8 mouse cellular contexts compared by ENCODE assay signal in genomic region chr8:84815547-84815946, GRCm38 (mm10). TPM values are rescaled to one million over a fixed set of nuclear protein-coding genes. Genes with fewer than 3 reads are reported as not detected.
A peak's percentile ranks its signal among the peaks of the same experiment; 100 is the strongest.
DNase-seq lines count a peak whose midpoint lies in the region; ATAC-seq and TF ChIP-seq lines count a peak whose summit lies in the region.

No protein-coding gene starts in this region.

- ATAC-seq in erythroblast, adult 5-6 weeks (replicated peaks; ENCODE audit: low FRiP score, poor library complexity, severe bottlenecking), result peak; percentile 87
- ATAC-seq in heart, embryonic 12.5 days (ENCODE audit: insufficient number of reproducible peaks, low FRiP score), result peak; percentile 58; the same call in 1 of the 2 replicates
- peak; percentile 69 for ATAC-seq in kidney, postnatal 0 days (replicated peaks; ENCODE audit: low FRiP score, low read depth)
- ATAC-seq in monocyte, adult 5-6 weeks (replicated peaks; ENCODE audit: insufficient number of reproducible peaks, low FRiP score, low TSS enrichment, poor library complexity, severe bottlenecking), result peak; percentile 87

- peak; percentile 86 for DNase-seq in CD4-positive helper T cell, adult 2 months (ENCODE audit: low read depth, low spot score)
- DNase-seq in brain, adult 2 months (ENCODE audit: low read depth, low spot score), result peak; percentile 95
- DNase-seq in kidney, postnatal 0 days (ENCODE audit: low spot score), result peak; percentile 90
- DNase-seq in liver, adult 2 months (ENCODE audit: extremely low read depth, low read depth, low spot score), result peak; percentile 55
- peak; percentile 94 to 98 for DNase-seq in spleen, postnatal 14 days (ENCODE audit: low spot score in 2 of 2)

- H3K9ac ChIP-seq in heart, embryonic 12.5 days, result no peak overlapping the region
- H3K9ac ChIP-seq in kidney, postnatal 0 days (ENCODE audit: low read depth, low read length), result no peak overlapping the region
- H3K9ac ChIP-seq in liver, adult 2 months (ENCODE audit: low read depth, low read length), result no peak overlapping the region

- no peaks in the 10 kb centered on the region for H3K9me3 ChIP-seq in heart, embryonic 12.5 days (replicated peaks)
- H3K9me3 ChIP-seq in kidney, postnatal 0 days (replicated peaks; ENCODE audit: low read length), result no peaks in the 10 kb centered on the region

- peaks cover 23% of the 10 kb centered on the region for H3K4me1 ChIP-seq in heart, embryonic 12.5 days (replicated peaks)
- H3K4me1 ChIP-seq in kidney, postnatal 0 days (replicated peaks; ENCODE audit: insufficient read depth, low read length), result no peaks in the 10 kb centered on the region
- peaks cover 2% of the 10 kb centered on the region; the same call in 1 of the 2 replicates for H3K4me1 ChIP-seq in liver, adult 2 months (ENCODE audit: control insufficient read depth, insufficient read depth, low read length)

- peaks cover 28% of the 10 kb centered on the region for H3K27me3 ChIP-seq in heart, embryonic 12.5 days (replicated peaks)
- no peaks in the 10 kb centered on the region for H3K27me3 ChIP-seq in kidney, postnatal 0 days (ENCODE audit: insufficient read depth, low read length)
- H3K27me3 ChIP-seq in liver, adult 2 months (ENCODE audit: control insufficient read depth, insufficient read depth, low read length), result no peaks in the 10 kb centered on the region

- H3K27ac ChIP-seq in heart, embryonic 12.5 days (ENCODE audit: poor library complexity, severe bottlenecking), result no peak overlapping the region
- no peak overlapping the region for H3K27ac ChIP-seq in kidney, postnatal 0 days
- no peak overlapping the region for H3K27ac ChIP-seq in liver, adult 2 months (replicated peaks; ENCODE audit: insufficient read depth, low read depth, low read length)

- no peak for TF ChIP-seq POLR2A in liver, adult 2 months (IDR thresholded peaks at IDR 0.05; ENCODE audit: extremely low read depth, insufficient read depth, low read length)

- H3K79me2 ChIP-seq in liver, adult 2 months (ENCODE audit: control insufficient read depth, insufficient read depth, low read length), result no peaks in the 10 kb centered on the region

- no peak overlapping the region for H3K4me3 ChIP-seq in heart, embryonic 12.5 days
- no peak overlapping the region for H3K4me3 ChIP-seq in kidney, postnatal 0 days (replicated peaks; ENCODE audit: low read depth, low read length)
- H3K4me3 ChIP-seq in liver, adult 2 months (ENCODE audit: insufficient read depth, low read depth, low read length), result no peak overlapping the region

- H3K36me3 ChIP-seq in heart, embryonic 12.5 days, result no peaks in the 10 kb centered on the region
- H3K36me3 ChIP-seq in kidney, postnatal 0 days (ENCODE audit: insufficient read depth, low read length), result no peaks in the 10 kb centered on the region
- no peaks in the 10 kb centered on the region for H3K36me3 ChIP-seq in liver, adult 2 months (ENCODE audit: control insufficient read depth, insufficient read depth, low read length)

- WGBS in heart, embryonic 12.5 days, result 11% methylated on average over 9 of the region's 9 CpGs
- 8% methylated on average over 9 of the region's 9 CpGs for WGBS in kidney, postnatal 0 days
- WGBS in liver, adult 2 months, result 13% methylated on average over 9 of the region's 9 CpGs

- H3K4me2 ChIP-seq in heart, embryonic 12.5 days, result no peak overlapping the region
- no peak overlapping the region for H3K4me2 ChIP-seq in kidney, postnatal 0 days (ENCODE audit: low read length)

- TF ChIP-seq CTCF in kidney, postnatal 0 days (IDR thresholded peaks at IDR 0.05; ENCODE audit: low read depth), result peak; percentile 97
- TF ChIP-seq CTCF in liver, adult 2 months (IDR thresholded peaks at IDR 0.05; ENCODE audit: low read depth, low read length), result peak; percentile 99

RNA-seq across cellular contexts. Expression of gene Dand5, which starts 7.1 kb away (rescaled TPM):
- total RNA-seq in erythroblast, adult 5-6 weeks (2015; ENCODE audit: low replicate concordance), result 2.3 TPM in 1 of 2 replicates, not detected in the other
- 2.3 and 3.9 TPM in 2 replicates for total RNA-seq in erythroblast, adult 5-6 weeks (2017; ENCODE audit: low replicate concordance)
- polyA plus RNA-seq in heart, embryonic 12.5 days (2016; fragmentation: Nextera tagmentation; extraction: Ambion mirVana), result 4.6 and 6.2 TPM in 2 replicates
- polyA plus RNA-seq in kidney, postnatal 0 days (2015; fragmentation: Nextera tagmentation; extraction: Ambion mirVana), result 7.0 and 7.4 TPM in 2 replicates
- total RNA-seq in liver, adult 2 months (2014; rRNA removed), result 0.94 and 1.8 TPM in 2 replicates
- polyA plus RNA-seq in liver, adult 2 months (2012; rRNA removed), result 2.0 and 2.6 TPM in 2 replicates
- total RNA-seq in monocyte, adult 5-6 weeks (2017), result 3.6 to 4.0 TPM (median 3.8 TPM) in 3 replicates

RNA-seq across cellular contexts. Expression of gene Nfix, which starts 15.4 kb away (rescaled TPM):
- 19.0 and 24.5 TPM in 2 replicates for total RNA-seq in erythroblast, adult 5-6 weeks (2015; ENCODE audit: low replicate concordance)
- total RNA-seq in erythroblast, adult 5-6 weeks (2017; ENCODE audit: low replicate concordance), result 7.9 and 14.1 TPM in 2 replicates
- polyA plus RNA-seq in heart, embryonic 12.5 days (2016; fragmentation: Nextera tagmentation; extraction: Ambion mirVana), result 9.2 and 10.9 TPM in 2 replicates
- 21.1 and 22.3 TPM in 2 replicates for polyA plus RNA-seq in kidney, postnatal 0 days (2015; fragmentation: Nextera tagmentation; extraction: Ambion mirVana)
- total RNA-seq in liver, adult 2 months (2014; rRNA removed), result 20.7 and 27.5 TPM in 2 replicates
- polyA plus RNA-seq in liver, adult 2 months (2012; rRNA removed), result 32.9 and 34.4 TPM in 2 replicates
- total RNA-seq in monocyte, adult 5-6 weeks (2017), result 8.1 to 16.7 TPM (median 9.9 TPM) in 3 replicates

RNA-seq across cellular contexts. Expression of gene Gadd45gip1, which starts 15.8 kb away (rescaled TPM):
- total RNA-seq in erythroblast, adult 5-6 weeks (2015; ENCODE audit: low replicate concordance), result 4.4 and 5.9 TPM in 2 replicates
- total RNA-seq in erythroblast, adult 5-6 weeks (2017; ENCODE audit: low replicate concordance), result 7.4 and 7.7 TPM in 2 replicates
- 50.9 and 52.1 TPM in 2 replicates for polyA plus RNA-seq in heart, embryonic 12.5 days (2016; fragmentation: Nextera tagmentation; extraction: Ambion mirVana)
- 51.0 and 54.3 TPM in 2 replicates for polyA plus RNA-seq in kidney, postnatal 0 days (2015; fragmentation: Nextera tagmentation; extraction: Ambion mirVana)
- 26.7 and 28.1 TPM in 2 replicates for total RNA-seq in liver, adult 2 months (2014; rRNA removed)
- 29.8 and 34.2 TPM in 2 replicates for polyA plus RNA-seq in liver, adult 2 months (2012; rRNA removed)
- total RNA-seq in monocyte, adult 5-6 weeks (2017), result 10.0 to 12.8 TPM (median 11.2 TPM) in 3 replicates

RNA-seq across cellular contexts. Expression of gene Rad23a, which starts 24.9 kb away (rescaled TPM):
- total RNA-seq in erythroblast, adult 5-6 weeks (2015; ENCODE audit: low replicate concordance), result 379 and 406 TPM in 2 replicates
- total RNA-seq in erythroblast, adult 5-6 weeks (2017; ENCODE audit: low replicate concordance), result 572 and 669 TPM in 2 replicates
- polyA plus RNA-seq in heart, embryonic 12.5 days (2016; fragmentation: Nextera tagmentation; extraction: Ambion mirVana), result 129 and 131 TPM in 2 replicates
- polyA plus RNA-seq in kidney, postnatal 0 days (2015; fragmentation: Nextera tagmentation; extraction: Ambion mirVana), result 97.1 and 98.9 TPM in 2 replicates
- total RNA-seq in liver, adult 2 months (2014; rRNA removed), result 28.2 and 40.7 TPM in 2 replicates
- polyA plus RNA-seq in liver, adult 2 months (2012; rRNA removed), result 52.0 and 68.4 TPM in 2 replicates
- 31.6 to 37.2 TPM (median 34.2 TPM) in 3 replicates for total RNA-seq in monocyte, adult 5-6 weeks (2017)

RNA-seq across cellular contexts. Expression of gene Calr, which starts 31.2 kb away (rescaled TPM):
- 255 and 289 TPM in 2 replicates for total RNA-seq in erythroblast, adult 5-6 weeks (2015; ENCODE audit: low replicate concordance)
- total RNA-seq in erythroblast, adult 5-6 weeks (2017; ENCODE audit: low replicate concordance), result 800 and 908 TPM in 2 replicates
- 747 and 767 TPM in 2 replicates for polyA plus RNA-seq in heart, embryonic 12.5 days (2016; fragmentation: Nextera tagmentation; extraction: Ambion mirVana)
- 644 and 753 TPM in 2 replicates for polyA plus RNA-seq in kidney, postnatal 0 days (2015; fragmentation: Nextera tagmentation; extraction: Ambion mirVana)
- 411 and 458 TPM in 2 replicates for total RNA-seq in liver, adult 2 months (2014; rRNA removed)
- polyA plus RNA-seq in liver, adult 2 months (2012; rRNA removed), result 308 and 349 TPM in 2 replicates
- total RNA-seq in monocyte, adult 5-6 weeks (2017), result 1,036 to 1,300 TPM (median 1,079 TPM) in 3 replicates
